Mouse (Mus musculus): ENCODE data around the gene Nucb2.

Nucb2 gene

DNA sequence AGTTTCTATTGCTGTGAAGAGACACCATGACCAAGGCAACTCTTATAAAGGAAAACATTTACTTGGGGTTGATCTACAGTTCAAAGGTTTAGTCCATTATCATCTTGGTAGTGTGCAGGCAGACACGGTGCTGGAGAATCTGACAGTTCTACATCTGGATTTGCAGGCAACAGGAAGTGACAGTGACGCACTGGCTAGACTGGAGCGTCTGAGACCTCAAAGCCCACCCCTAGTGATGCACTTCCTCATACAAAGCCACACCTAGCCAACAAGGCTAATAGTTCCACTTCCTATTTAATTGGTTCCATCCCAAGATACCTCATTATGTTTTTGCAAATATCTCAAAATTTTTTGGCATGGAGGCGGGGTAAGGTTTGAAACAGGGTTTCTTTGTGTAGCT is 25.6 kb downstream of the Nucb2 start:
- no peak for DNase-seq

DNA sequence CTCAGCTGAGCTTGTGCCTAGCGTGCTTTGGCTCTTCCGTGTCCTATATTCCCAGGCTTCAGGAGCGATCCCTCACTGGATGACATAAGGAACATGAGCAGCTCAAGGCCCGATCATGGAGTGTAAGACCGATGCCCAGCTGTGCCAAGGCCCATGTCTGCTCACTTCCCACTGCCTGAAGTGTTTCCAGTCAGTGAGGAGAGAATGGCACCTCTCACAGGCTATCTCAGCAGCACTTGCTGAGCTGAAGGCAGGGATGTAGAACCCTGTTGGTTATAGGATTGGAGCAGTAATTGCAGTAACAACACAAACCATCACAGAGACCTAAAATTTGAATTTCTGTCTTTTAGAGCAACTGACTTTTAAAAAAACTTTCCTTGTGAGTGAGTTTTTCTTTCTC is 26.3 kb downstream of the Nucb2 start:
- no peak for DNase-seq

DNA sequence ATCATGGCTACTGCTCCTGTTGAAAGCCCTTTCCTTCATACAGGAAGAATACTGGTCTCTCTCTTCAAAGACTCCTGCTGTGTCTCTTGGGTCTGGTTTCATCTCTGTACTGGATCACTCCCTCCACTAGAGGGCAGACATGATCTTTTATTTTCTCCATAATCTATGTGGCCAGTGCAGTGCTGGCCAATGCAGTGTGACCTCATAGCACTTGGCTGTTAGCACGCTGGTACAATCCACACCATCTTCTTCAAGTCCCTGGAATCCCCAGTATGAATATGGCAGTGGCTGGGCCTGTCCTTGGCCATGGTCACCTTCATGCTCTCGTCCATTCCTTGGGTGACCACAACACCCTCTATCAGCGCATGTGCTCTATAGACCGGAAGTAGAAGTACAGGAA is 27.1 kb downstream of the Nucb2 start:
- no peak for DNase-seq

DNA sequence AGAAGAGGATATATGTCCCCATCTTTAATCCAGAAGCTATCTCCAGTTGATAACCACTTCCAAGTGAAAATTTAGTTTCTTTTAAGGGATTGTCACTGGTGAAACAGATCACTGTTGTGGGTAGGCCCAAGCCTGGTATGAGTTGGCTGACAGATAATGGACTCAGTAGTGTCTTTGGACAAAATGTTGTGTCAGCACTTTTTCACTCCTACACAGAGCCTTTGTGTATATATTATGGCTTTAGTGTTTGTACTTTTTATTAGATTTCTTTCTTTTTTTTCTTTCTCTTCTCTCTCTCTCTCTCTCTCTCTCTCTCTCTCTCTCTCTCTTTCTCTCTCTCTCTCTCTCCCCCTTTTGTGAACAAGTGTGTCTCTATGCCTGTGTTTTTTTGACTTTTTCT is 52.7 kb downstream of the Nucb2 start:
- no peak for DNase-seq

DNA sequence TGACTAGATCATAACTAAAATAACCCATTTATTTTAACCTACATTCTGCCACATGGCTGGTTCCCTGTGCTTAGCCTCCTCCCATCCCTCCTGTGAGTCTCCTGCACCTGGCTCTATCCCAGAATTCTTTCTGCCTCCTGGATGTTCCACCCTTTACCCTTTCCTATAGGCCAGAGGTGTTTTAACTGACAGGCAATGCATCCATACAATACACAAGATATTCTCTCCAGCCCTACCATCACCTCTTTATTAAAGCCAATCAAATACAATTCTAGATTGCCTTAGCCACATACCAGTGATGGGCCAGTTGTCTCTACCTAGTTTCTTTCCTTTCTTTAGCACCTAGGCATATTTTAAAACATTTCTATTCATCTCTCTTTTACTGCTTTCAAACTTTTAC is 70.4 kb downstream of the Nucb2 start:
- no peak for DNase-seq

Measured in thymus, postnatal 4 days (tissue).